Comparison of ENCODE assay signal across 8 mouse cellular contexts in the genomic region with DNA sequence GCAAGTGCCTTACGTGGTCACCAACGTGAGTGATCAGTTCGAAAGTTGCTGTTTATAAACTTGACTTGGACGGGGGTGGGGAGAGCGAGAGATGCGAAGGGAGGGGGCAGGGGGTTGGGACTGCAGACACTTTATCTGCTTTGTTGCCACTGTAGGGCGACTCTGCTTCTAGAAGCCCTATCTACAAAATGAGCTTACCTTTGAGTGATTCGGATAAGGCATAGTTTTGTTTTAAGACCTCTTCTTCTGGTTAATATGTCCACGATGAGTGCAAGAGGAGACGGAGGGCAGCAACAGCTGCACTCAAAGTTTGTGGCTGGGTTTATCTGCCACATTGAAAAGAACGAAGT. TPM values are rescaled to one million over a fixed set of nuclear protein-coding genes. Genes with fewer than 3 reads are reported as not detected.
A peak's percentile ranks its signal among the peaks of the same experiment; 100 is the strongest.
DNase-seq lines count a peak whose midpoint lies in the region; ATAC-seq lines count a peak whose summit lies in the region.

No protein-coding gene starts in this region.

- peak overlapping the region; percentile 68 for H3K9ac ChIP-seq in heart, embryonic 15.5 days
- peak overlapping the region; percentile 70 for H3K9ac ChIP-seq in midbrain, embryonic 11.5 days (ENCODE audit: low read length)

- no peaks in the 10 kb centered on the region for H3K9me3 ChIP-seq in heart, embryonic 15.5 days (replicated peaks)
- no peaks in the 10 kb centered on the region for H3K9me3 ChIP-seq in midbrain, embryonic 11.5 days (ENCODE audit: control insufficient read depth, low read length)

- H3K27ac ChIP-seq in heart, embryonic 15.5 days: peak overlapping the region; percentile 96
- H3K27ac ChIP-seq in midbrain, embryonic 11.5 days (ENCODE audit: low read depth, low read length): no peak overlapping the region

- H3K27me3 ChIP-seq in heart, embryonic 15.5 days: no peaks in the 10 kb centered on the region
- H3K27me3 ChIP-seq in midbrain, embryonic 11.5 days (ENCODE audit: control insufficient read depth, insufficient read depth, low read length): no peaks in the 10 kb centered on the region

- WGBS in heart, embryonic 15.5 days: under 1% methylated on average over 11 of the region's 11 CpGs
- WGBS in midbrain, embryonic 11.5 days: under 1% methylated on average over 11 of the region's 11 CpGs

- peak; percentile 42 for DNase-seq in 3134 (ENCODE audit: extremely low read depth, insufficient read length, low spot score)
- peak; percentile 48 for DNase-seq in NIH3T3 (ENCODE audit: low read depth)
- DNase-seq in embryo, embryonic 10.5 days (ENCODE audit: low spot score): peak; percentile 44
- peak; percentile 16 to 42 for DNase-seq in kidney, postnatal 25 days
- DNase-seq in midbrain, embryonic 11.5 days (ENCODE audit: low spot score, missing footprints): peak; percentile 87
- DNase-seq in thymus, postnatal 36 days: peak; percentile 6 to 11
- no peak for DNase-seq in left cerebral cortex, adult 11 months (ENCODE audit: low spot score)

- ATAC-seq in heart, embryonic 15.5 days (replicated peaks; ENCODE audit: insufficient number of reproducible peaks, insufficient read depth, low FRiP score, low read depth): no peak
- no peak for ATAC-seq in midbrain, embryonic 11.5 days (ENCODE audit: low FRiP score)

- peak overlapping the region; percentile 81 for H3K4me3 ChIP-seq in heart, embryonic 15.5 days
- peak overlapping the region; percentile 51 for H3K4me3 ChIP-seq in midbrain, embryonic 11.5 days (ENCODE audit: low read depth, low read length)

- H3K4me1 ChIP-seq in heart, embryonic 15.5 days (replicated peaks): peaks cover 6% of the 10 kb centered on the region
- peaks cover 2% of the 10 kb centered on the region; the same call in 1 of the 2 replicates for H3K4me1 ChIP-seq in midbrain, embryonic 11.5 days (ENCODE audit: control insufficient read depth, insufficient read depth, low read length)

- H3K4me2 ChIP-seq in heart, embryonic 15.5 days: peak overlapping the region; percentile 95
- peak overlapping the region; percentile 89 for H3K4me2 ChIP-seq in midbrain, embryonic 11.5 days

- H3K36me3 ChIP-seq in heart, embryonic 15.5 days: no peaks in the 10 kb centered on the region
- no peaks in the 10 kb centered on the region for H3K36me3 ChIP-seq in midbrain, embryonic 11.5 days (ENCODE audit: control insufficient read depth, insufficient read depth, low read length)

RNA-seq across cellular contexts. Expression of a gene that starts 1.8 kb away (rescaled TPM):
- polyA plus RNA-seq in heart, embryonic 15.5 days (2015; fragmentation: Nextera tagmentation; extraction: Ambion mirVana): 29.6 and 33.5 TPM in 2 replicates
- 12.7 and 15.1 TPM in 2 replicates for polyA plus RNA-seq in midbrain, embryonic 11.5 days (2014; fragmentation: Nextera tagmentation; extraction: Ambion mirVana)
